Mouse (Mus musculus): ENCODE results near the gene Gfy.

Gfy gene

GRCm38 (mm10) chr7:45134544-45135026 lies 44.8 kb downstream of the Gfy start:
- in situ Hi-C loops (cut with MboI; ENCODE audit: unreplicated experiment in 2 of 2), result loop anchor here in 1 of 2 experiments (5.0 kb wide), 1 partner anchor 52 kb away; no protein-coding TSS in a partner anchor

DNA sequence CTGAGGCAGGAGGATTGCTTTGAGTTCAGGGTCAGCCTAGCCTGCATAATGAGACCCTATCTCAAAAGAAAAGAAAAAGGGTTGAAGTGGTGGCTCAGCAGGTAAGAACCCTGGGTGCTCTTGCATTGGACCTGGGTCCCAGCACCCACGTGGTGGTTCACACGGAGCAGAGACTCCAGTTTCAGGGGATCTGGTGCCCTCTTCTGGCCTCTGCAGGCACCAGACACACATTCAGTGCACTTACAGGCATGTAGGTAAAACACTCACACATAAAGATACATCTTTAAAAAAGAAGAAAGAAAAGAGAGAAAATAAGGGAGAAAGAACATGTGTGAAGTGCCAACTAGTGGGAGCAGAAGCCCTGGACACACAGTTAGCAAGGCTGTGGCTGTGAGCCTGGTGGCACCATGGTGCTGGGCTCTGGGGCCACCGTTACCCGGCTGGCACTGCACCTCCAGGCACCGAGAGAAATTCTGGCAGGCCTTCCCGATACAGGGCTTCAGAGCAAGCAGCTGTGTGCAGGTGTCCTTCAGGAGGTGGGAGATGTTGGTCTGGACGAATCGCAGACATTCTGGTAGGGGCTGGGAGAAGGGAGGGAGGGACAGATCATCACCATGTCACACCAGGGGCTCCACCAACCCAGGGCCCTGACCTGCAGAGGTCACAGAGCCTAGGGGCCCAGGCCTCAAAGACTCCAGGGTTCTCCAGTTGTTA lies 45.8 kb downstream of the Gfy start:
- in situ Hi-C loops (cut with MboI; ENCODE audit: unreplicated experiment in 2 of 2), result no loop called here

DNA sequence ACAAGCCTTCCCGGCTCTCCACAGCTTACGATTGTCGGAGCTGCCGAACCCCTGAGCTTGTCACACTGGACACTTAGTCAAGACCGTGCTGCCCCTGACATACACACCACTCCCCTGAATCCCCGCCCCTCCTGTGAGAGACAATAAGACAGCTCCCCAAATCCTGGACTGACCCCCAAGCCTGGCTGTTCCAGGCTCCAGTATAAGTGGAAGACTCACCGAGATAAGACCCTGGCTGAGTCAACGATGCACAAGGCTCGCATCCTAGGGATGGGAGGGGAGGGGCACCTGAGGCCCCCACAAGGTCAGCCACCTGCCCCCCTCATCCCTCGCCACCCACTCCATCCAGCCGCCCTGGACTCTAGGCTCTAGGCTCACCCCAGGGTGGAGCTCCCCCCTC lies 47.5 kb downstream of the Gfy start:
- in situ Hi-C loops (cut with MboI; ENCODE audit: unreplicated experiment in 2 of 2), result no loop called here

- in situ Hi-C loops (cut with MboI; ENCODE audit: unreplicated experiment in 2 of 2), result loop anchor here in 1 of 2 experiments (5.0 to 10.0 kb wide), 4 partner anchors 48 to 585 kb away; partner anchors contain the start of genes Prmt1, Rpl18 and Sphk2
Observed at GRCm38 (mm10) chr7:45129776-45130512, 49.4 kb downstream of the Gfy start.

- in situ Hi-C loops (cut with MboI; ENCODE audit: unreplicated experiment in 2 of 2), result loop anchor here in 1 of 2 experiments (5.0 to 10.0 kb wide), 4 partner anchors 47 to 585 kb away; partner anchors contain the start of genes Prmt1, Rpl18 and Sphk2
Observed at GRCm38 (mm10) chr7:45129318-45129717, 50.1 kb downstream of the Gfy start.

GRCm38 (mm10) chr7:45128624-45129246 lies 50.6 kb downstream of the Gfy start, which contains the start of gene Rpl13a:
TSS of gene Rpl13a (minus strand) at chr7:45128761.
- in situ Hi-C loops (cut with MboI; ENCODE audit: unreplicated experiment in 2 of 2), result loop anchor here in 1 of 2 experiments (5.0 to 10.0 kb wide), 4 partner anchors 46 to 586 kb away; partner anchors contain the start of genes Prmt1, Rpl18 and Sphk2

- in situ Hi-C loops (cut with MboI; ENCODE audit: unreplicated experiment in 2 of 2), result loop anchor here in 1 of 2 experiments (5.0 to 10.0 kb wide), 4 partner anchors 45 to 587 kb away; partner anchors contain the start of genes Prmt1, Rpl18 and Sphk2
Observed at GRCm38 (mm10) chr7:45127700-45128224, 51.6 kb downstream of the Gfy start.

- in situ Hi-C loops (cut with MboI; ENCODE audit: unreplicated experiment in 2 of 2), result loop anchor here in 1 of 2 experiments (5.0 to 10.0 kb wide), 4 partner anchors 45 to 588 kb away; partner anchors contain the start of genes Prmt1, Rpl18 and Sphk2
Observed at GRCm38 (mm10) chr7:45126844-45127699, 52.3 kb downstream of the Gfy start.

All from v-Abl transformed pro-B cells (cell line).